Mouse (Mus musculus): ENCODE data around the gene Tmem63a.
"Not testable (repeated sequence)": the region's sequence is repeated elsewhere in the genome, so short reads cannot be mapped to it uniquely, and the experiment has no call there.

The Tmem63a gene

DNA sequence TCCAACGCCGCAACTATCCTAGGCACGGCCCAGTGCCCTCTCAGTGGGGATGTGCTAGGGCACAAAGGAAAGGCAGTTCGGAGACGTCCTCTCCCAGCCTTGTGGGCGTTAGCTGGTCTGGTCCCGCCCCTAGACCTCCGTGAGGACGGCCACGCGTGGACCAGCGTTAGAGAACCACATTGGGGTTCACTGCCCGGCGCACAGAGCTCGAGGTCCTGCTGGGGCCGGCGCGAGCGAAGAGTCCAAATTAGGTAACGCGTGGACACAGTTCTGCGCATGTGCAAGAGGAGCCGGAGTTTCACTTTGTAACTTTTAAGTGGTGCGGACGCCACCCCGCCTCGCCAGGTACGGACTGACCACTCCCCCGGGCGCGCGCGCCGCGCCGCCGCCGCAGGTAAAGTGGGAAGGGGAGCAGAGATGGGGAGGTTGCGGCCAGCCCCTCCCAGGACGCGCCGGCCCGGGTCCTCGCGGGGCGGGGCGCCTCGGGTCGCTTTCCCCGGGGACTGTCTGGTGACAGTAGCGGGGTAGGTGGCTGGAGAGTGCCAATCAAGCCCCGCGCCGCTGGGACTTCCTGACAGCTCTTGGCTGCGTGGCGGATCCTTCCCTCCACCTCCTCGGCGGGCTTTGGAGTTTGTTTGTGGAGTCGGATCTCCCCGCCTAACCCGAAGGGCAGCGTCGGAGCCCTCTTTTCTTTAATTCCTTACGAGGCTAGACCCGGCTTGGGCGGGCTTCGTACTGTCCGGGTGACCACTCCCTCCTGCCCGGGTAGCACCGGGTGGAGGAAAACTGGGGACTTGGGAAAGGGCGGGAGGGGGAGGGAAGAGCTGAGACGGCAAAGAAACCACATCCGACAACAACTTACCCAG is at the start of gene Tmem63a:
TSS of gene Tmem63a (plus strand) at position 179 of the 866 bp plus-strand sequence.
- DNase-seq (ENCODE audit: low spot score in 2 of 2): peak in 1 of 2 experiments; percentile 31

DNA sequence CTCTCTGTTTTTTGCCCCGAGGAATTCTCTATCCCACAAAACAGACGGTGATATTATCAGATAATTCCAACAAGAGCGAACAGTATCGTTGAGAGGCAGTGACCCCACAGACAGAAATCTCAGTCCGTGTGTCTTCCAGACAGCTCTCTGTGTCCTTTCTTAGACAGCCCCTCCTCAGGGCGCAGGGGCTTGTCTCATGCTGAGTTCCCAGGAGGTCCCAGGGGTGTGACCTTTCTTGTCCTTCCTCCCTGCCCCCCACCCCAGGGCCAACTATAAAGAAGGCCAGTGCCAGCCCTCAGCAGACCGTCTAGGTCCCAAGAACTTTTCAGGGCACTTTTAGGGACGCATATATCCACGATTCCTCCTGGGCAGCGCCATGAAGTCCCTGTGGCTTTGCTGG is 49.3 kb upstream of the Tmem63a start, which contains the start of gene Lefty2:
TSS of gene Lefty2 (plus strand) at position 301 of the 400 bp plus-strand sequence.
- DNase-seq (ENCODE audit: low spot score in 2 of 2): no peak

DNA sequence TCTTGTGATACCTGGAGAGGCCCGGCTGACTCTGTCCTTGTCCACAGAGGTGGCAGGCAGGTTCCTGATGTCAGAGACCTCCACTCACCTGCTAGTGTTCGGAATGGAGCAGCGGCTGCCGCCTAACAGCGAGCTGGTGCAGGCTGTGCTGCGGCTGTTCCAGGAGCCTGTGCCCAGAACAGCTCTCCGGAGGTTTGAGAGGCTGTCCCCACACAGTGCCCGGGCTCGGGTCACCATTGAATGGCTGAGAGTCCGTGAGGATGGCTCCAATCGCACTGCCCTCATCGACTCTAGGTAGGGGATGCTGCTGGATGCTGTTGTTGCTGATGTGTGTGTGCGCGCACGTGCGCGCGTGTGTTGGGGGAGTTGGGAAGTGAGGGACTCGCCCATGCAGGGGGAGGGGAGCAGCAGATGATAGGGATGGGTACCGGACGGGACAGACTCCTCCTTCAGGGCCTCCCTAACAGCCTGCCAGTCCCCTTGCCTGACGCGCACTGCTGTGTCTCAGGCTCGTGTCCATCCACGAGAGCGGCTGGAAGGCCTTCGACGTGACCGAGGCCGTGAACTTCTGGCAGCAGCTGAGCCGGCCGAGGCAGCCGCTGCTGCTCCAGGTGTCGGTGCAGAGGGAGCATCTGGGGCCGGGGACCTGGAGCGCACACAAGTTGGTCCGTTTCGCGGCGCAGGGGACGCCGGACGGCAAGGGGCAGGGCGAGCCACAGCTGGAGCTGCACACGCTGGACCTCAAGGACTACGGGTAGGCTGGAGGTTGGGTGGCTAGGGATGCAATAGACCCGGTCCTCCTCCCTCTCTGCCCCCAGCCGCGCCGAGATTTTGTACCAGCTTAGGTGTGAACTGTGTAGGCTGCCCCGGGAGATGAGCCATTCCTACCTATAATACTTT is 47.8 kb upstream of the Tmem63a start:
- DNase-seq (ENCODE audit: low spot score in 2 of 2): not testable (repeated sequence)

DNA sequence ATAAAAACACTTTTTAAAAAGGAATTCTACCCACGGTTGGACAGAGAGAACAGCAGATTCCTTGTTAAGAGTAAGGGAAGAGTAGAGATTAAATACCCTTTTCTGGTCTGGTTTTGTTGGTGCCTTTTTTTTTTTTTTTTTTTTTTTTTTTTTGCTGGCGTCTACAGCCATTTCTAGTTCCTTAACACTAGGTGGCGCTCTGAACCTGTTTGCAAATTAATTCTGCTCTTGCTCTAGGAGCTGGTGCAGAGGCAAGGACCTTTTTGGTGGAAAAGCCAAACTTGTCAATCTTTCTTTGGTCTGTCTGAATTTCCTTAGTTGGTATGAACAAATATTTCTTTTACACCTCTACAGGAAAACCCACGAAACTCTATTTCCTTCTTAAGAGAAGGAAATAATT is 41.0 kb upstream of the Tmem63a start:
- no peak for DNase-seq (ENCODE audit: low spot score in 2 of 2)

DNA sequence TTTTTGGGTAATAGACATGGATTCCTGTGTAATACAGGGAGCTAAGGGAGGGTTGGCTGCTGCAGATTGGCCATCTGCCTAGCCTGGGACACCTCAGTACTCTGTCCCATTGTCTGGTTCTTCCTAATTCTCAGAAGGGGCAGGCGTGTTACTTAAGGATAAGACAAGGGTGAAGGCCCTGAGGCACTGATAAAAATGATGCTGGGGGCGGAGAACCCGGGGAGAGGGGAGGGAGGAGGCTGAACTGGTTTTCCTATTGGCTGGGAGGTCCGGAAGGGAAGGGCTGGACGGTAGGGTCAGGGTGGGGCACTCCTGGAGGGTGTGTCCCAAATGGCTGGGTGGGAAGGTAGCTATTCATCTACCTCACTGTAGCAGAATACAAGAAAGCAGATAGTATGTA is 39.2 kb upstream of the Tmem63a start:
- DNase-seq (ENCODE audit: low spot score in 2 of 2): no peak

DNA sequence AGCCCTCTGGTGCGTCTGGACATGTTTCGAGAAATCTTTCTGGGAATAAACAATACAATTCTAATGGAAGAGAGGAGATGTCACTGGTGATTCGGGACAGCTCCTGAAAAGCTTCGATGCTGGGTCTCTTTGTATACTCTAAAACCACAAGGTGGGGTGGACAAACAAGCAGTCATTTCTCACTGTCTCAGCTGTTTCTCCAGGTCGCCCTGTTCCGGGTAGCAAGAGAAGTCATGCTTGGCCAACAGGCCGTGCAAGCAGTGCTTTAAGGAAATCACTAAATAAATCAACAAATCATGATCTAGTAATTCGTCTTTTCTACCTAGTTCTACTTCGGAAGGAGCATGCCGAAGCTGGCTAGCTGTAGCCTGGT is 38.5 kb upstream of the Tmem63a start:
- peak in 1 of 2 experiments; percentile 13 for DNase-seq (ENCODE audit: low spot score in 2 of 2)

DNA sequence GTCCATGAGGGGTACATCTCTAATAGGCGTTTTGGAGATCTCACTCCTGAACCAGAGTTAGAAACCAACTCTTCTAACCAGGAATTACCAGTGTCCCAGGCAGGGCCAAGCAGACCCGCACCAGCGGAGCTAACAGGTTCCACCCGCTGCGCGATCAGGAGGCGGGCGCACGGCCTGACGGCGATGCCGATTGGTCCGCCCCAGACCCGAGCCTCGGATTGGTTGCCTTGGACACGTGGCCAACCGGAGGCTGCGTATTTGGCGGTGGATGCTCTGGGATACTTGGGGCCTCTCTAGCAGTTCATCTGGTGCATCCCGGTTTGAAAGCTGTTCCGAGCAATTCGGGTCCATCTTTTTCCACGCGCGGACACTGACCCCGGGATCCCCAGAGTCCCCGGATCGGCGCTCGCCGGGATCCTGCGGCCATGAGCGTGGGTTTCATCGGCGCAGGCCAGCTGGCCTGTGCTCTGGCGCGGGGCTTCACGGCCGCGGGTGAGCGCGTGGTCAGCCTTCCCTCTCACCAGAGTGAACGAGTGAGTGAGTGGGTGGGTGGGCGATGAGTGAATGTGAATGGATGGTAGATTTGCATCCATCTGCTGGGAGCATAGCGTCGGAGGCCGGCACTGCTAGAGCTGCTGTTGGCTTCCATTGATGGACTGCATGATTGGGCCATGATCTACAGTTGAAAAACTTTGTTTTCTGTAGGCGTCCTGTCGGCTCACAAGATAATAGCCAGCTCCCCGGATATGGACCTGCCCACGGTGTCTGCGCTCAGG is 37.9 kb upstream of the Tmem63a start, which contains the start of gene Pycr2:
TSS of gene Pycr2 (plus strand) at position 255 of the 776 bp plus-strand sequence.
- DNase-seq (ENCODE audit: low spot score in 2 of 2): peak; percentile 81 to 95

DNA sequence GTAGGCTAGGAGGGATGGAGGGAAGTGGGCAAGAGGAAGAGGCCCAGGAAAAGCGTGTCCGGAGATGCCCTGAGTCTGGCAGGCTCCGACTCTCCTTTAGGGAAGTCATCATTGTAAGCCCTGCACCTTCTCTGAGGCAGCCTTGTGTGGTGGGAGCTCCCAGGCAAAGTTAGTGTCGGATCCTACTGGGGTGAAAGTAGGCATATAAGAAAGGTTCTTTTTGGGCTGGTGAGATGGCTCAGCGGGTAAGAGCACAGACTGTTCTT is 37.4 kb upstream of the Tmem63a start:
- DNase-seq (ENCODE audit: low spot score in 2 of 2): no peak

DNA sequence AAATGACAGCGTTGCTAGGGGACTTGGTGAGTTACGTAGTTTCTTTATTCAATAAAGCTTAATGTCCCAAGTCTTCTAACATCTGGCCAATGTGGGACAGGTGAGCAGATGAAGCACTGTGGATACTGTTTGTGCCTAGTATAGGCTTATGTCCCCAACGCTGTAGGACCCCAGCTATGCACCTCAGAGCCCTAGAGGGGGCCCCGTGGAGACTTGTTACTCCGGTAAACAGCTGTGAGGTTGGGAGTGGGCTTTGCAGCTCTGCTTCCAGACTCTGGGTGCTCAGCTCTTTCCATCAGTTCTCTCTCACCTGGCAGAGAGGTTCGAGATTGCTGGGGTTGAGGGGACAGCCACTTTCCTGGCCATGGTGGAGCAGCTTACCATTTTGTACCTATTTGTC is 36.8 kb upstream of the Tmem63a start:
- DNase-seq (ENCODE audit: low spot score in 2 of 2): no peak

DNA sequence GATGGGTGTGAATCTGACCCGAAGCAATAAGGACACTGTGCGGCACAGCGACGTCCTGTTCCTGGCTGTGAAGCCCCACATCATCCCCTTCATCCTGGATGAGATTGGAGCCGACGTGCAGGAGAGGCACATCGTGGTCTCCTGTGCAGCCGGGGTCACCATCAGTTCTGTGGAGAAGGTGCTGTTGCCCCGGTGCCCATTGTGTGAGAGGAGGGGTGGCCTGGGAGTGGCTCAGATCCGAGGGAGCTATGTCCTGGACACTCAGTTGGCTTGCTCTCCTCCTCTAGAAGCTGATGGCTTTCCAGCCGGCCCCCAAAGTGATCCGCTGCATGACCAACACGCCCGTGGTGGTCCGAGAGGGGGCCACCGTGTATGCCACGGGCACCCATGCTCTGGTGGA is 36.3 kb upstream of the Tmem63a start:
- DNase-seq (ENCODE audit: low spot score in 2 of 2): no peak

DNA sequence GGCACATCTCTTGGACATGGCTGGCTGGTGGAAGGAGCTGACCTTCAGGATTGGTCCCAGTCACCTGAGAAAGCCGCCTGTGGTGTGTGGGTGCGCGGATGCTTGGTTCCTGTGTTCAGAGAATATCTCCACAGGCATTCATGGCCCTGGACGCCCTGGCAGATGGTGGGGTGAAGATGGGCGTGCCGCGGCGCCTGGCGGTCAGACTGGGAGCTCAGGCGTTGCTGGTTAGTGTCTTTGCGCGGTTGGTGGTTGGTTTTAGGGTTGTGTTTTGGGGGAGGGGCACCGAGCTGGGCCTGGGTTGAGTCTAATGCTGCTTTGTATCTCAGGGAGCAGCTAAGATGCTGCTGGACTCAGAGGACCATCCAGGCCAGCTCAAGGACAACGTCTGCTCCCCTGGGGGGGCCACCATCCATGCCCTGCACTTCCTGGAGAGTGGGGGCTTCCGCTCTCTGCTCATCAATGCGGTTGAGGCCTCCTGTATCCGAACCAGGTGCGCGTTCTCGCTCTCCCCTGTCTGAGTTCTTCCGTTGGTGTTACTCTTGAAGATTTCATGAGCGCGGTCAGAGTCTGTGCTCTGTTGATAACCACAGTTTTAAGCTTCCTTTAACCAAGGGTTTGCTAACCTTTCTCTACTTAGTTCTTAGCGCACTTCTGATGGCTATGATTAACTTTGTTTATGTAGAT is 35.5 kb upstream of the Tmem63a start:
- no peak for DNase-seq (ENCODE audit: low spot score in 2 of 2)

DNA sequence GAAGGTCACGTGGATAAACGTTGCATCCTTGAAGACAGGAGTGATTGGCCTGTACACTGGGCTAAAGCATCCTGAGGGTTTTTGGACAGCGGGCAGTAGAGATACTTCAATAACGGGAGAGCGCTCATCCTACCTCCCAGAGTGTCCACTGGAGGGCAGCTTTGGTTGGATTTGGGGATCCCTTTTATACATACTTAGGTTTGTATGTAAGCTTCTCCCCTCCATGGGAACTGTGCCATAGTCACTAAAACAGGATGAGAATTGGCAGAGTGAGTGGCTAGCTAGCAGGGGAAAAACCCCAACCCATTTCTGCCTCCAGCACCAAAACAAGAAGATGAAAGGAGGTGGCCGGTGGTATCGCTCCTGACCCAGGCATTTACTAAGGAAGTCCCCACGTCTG is 31.0 kb upstream of the Tmem63a start:
- no peak for DNase-seq (ENCODE audit: low spot score in 2 of 2)

DNA sequence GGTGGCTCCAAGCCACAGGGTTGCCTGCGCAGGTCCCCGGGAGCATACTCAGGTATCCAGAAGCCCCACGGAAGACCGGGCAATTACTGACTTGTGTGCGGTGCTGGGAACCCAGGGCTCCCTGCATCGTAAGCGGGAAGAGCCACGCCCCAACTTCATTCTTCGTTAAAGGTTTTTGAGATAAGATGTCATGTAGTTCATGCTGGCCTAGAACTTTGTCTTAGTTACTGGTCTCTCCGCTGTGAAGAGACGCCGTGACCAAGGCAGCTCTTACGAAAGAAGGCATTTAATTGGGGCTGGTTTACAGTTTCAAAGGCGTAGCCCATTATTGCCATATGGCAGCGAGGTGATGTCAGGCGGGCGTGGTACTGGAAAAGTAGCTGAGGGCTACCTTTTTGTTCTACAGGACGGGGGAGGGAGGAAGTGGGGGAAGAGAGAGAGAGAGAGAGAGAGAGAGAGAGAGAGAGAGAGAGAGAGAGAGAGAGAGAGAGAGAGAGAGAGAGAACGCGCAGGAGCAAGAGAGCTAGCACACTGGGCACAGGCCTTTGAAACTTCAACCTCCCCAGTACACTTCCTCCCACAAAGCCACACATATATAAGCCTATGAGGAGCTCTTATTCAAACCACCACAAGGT is 30.4 kb upstream of the Tmem63a start:
- no peak for DNase-seq (ENCODE audit: low spot score in 2 of 2)

DNA sequence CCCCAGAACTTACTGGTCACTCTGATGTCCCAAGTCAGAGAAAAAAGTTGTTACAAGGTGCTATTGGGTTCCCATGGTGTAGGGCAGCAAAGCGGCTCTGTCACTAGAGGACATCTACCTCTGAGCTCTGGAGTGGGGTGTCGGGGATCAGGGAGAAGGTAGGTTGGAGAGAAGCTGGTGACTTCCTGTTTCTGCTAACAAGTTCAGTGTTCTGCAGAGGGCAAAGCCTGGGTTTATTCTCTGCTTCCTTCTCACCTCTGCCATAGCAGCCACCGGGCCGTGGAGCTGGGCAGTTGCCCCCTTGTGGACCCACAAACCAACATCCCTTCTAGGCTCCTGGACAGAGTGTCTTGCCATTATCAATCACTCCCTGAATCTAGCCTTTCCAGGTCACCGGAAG is 29.4 kb upstream of the Tmem63a start:
- no peak for DNase-seq (ENCODE audit: low spot score in 2 of 2)

DNA sequence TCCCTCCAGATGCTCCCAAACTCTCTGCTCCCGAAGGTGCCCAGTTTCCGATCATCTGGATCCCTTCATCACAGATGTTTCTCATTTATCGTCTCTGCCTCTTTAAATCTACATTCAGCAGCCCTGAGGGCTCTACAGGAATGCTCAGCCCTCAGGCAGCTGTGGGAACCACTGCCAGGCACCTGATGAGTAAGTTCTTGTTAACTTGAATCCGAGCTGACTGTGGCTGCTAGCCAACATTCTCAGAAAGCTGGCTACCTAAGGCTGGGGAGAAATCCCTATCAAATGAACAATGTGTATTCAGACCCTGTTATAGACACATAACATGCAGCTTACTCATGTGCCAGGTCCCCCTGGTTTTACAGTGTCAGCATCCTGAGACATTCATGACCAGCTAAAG is 28.3 kb upstream of the Tmem63a start:
- no peak for DNase-seq (ENCODE audit: low spot score in 2 of 2)

DNA sequence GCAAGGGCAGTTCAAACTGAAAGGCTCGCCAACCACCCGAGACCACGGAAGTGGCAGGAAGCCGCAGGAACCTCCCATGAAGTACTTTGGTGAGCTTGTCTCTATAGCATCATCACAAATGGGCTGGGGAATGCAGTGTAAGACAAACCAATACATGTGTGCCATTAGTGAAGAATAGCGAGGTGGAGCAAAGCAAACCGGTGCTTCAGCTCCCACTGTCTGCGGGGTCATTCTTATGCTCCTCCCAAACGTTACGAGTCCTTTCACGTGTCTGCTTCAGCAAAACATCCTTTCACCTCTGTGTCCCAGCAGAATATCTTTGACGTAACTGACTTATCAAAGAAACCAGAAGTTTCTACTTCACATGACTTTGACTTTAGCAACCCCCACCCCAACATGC is 25.7 kb upstream of the Tmem63a start:
- DNase-seq (ENCODE audit: low spot score in 2 of 2): no peak

DNA sequence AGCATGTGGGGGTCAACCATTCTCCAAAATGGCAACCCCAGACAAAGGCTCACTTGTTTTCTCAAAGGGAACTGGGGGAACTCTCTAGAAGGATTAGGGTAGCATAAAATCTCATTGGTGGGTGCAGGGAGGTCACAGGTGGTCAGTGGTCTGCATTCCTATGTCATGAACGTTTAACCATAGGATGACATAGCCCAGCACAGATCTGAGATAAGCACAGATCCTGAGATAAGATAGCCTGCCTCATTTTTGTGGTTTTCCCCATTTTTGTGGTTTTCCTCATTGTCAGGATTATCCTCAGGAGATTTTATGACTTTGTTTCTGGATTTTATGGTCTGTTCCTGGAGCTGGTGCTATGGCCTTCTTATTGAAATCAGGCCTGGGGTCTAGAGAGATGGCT is 25.1 kb upstream of the Tmem63a start:
- DNase-seq (ENCODE audit: low spot score in 2 of 2): no peak

DNA sequence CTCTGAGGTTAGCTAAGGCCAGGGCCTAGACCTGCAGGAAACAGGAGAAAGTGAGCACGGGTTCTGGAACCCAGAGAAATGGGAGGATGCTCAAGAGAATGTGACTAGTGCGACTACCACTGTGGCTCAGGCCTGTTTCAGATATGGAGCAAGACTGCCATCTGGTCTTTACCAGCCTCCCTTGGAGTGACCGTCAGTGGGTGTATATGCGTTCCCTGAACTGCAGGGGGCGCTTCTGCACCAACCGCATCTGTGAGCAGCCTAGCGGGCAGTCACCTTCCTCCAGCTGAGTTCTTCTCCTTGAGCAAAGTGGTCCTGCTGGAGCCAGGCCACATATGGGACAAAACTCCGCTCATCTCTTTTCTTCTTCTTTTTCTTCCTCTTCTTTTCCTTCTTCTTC is 22.5 kb upstream of the Tmem63a start:
- DNase-seq (ENCODE audit: low spot score in 2 of 2): no peak

DNA sequence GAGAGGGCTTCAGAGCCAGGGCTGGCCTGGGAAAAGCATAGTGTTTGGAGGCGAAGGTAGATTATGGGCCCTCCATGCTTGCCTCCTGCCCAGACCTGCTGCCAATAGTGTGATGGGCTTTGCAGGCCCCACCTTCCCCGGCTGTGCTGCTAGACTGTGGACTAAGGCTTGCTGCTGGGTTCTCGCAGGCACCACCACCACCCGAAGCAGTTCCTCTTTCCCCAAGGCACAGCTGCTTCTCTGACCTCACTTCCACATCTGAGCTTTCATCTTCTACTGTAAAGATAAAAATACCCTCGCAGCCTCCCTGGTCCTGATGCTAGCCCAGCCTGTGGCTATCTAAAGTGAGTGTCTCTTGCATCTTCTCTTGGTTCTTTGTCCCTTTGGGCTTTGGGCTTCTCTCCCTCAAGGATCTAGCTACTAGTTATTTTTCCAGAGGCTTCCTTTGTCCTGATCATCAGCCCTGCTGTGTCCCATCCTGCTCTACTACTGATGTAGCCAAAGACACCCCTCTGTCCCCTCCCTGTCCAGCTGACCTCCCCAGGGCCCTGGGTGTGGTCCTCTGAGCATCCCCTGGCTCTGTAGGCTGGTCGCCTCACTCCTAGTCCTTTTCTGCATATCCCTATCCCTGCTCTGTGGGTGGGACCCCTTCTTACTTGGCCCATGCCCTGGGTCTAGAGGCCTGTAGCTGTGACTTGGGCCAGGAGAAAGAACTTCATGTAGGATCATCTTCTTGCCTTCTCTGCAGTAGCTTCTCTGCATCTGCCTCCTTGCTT is 19.7 kb upstream of the Tmem63a start:
- no peak for DNase-seq (ENCODE audit: low spot score in 2 of 2)

DNA sequence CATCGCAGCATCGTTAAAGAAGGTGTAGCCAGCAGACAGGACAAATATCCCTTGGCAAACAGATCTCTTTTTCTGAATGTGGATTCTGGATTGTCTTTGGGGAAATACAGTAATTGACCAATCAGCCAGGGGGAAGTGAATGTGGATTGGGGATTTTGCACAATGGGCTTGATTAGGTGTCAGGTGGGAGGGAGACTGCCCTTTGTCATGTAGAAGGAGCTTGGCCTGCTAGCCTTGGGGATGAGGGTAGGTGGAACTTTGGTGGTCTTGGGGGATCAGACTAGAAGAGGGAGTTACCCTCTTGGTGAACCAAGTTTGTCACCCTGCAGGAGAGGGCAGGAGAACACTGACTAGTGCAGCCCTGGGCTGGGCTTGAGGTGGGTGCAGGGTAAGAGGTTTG is 17.4 kb upstream of the Tmem63a start:
- DNase-seq (ENCODE audit: low spot score in 2 of 2): no peak
